In the genomic region with DNA sequence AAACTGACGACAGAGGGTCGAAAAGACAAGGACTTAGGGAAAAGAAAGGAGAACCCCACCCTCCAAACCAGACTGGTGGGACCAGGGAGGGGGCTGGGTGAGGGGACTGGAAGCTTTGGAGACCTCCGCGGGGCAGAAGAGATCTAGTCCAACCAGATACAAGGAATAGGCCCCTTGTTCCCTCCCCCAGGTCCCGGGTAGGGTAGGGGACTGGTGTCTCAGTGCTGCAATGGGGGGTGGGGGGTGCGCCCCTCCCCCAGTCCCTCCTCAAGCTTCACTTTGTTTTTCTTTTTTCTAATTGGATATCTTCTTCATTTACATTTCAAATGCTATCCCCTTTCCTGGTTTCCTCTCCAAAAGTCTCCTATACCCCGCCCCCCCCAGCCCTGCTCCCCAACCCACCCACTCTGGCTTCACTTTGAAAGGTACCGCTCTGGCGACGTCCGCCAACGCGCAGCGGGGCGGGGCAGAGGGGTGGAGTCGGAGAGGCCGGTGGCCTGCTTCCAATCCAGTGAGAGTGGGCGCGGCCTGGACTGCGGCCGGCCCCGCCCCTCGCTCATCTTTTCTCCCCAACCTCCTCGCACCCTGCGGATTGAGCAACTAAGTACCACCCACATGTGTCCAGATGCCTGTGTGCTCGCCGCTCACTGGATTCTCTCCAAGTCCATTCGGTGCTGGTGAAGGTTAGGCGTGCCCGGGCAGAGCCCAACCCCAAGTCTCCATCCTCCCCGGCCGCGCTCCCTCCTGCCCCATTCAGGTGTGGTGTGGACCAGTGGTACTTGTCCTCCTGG, we compare ENCODE assay signal across 8 mouse cellular contexts. TPM values are rescaled to one million over a fixed set of nuclear protein-coding genes. Genes with fewer than 3 reads are reported as not detected.
A peak's percentile ranks its signal among the peaks of the same experiment; 100 is the strongest.
DNase-seq lines count a peak whose midpoint lies in the region; ATAC-seq and TF ChIP-seq lines count a peak whose summit lies in the region.

No protein-coding gene starts in this region.

- peaks cover 25% of the 10 kb centered on the region for H3K27me3 ChIP-seq in Patski
- H3K27me3 ChIP-seq in hindbrain, embryonic 10.5 days (ENCODE audit: insufficient read depth, poor library complexity, severe bottlenecking), result peaks cover 16% of the 10 kb centered on the region

- DNase-seq in Patski (ENCODE audit: low read depth, low spot score), result no peak
- DNase-seq in cerebellum, postnatal 10 days, result peak; percentile 83 to 90
- DNase-seq in frontal cortex, adult 2 months (ENCODE audit: extremely low spot score in 1 of 2, low spot score in 1 of 2), result peak; percentile 27 to 65
- peak; percentile 81 for DNase-seq in hindbrain, embryonic 10.5 days (ENCODE audit: low spot score)
- DNase-seq in layer of hippocampus, postnatal 14 days (ENCODE audit: low spot score in 2 of 2), result peak; percentile 31 to 53
- peak; percentile 83 for DNase-seq in lung, postnatal 10 days
- DNase-seq in ovary, postnatal 14 days (ENCODE audit: low spot score), result peak; percentile 62
- peak; percentile 86 for DNase-seq in thymus, postnatal 14 days

- no peak for TF ChIP-seq CTCF in Patski (IDR thresholded peaks at IDR 0.05)

- WGBS in hindbrain, embryonic 10.5 days, result 18% methylated on average over 33 of the region's 33 CpGs

- H3K9me3 ChIP-seq in hindbrain, embryonic 10.5 days, result no peaks in the 10 kb centered on the region

- H3K4me3 ChIP-seq in hindbrain, embryonic 10.5 days, result peak overlapping the region; percentile 51

- H3K27ac ChIP-seq in hindbrain, embryonic 10.5 days, result peak overlapping the region; percentile 64; the same call in 1 of the 2 replicates

- in situ Hi-C loops in Patski (cut with MboI; ENCODE audit: low pct_unique_long_range_greater_than_20kb), result no loop called here

- POLR2A ChIA-PET in Patski (lab: Charles Lee), result interaction anchor here (0.7 kb wide), 1 partner anchor 38 kb away, joined by 4 read pairs; no protein-coding TSS in a partner anchor

- CTCF ChIA-PET in Patski (lab: Charles Lee), result no interaction called here

- no peaks in the 10 kb centered on the region for H3K4me1 ChIP-seq in hindbrain, embryonic 10.5 days (replicated peaks)

- H3K36me3 ChIP-seq in hindbrain, embryonic 10.5 days, result no peaks in the 10 kb centered on the region

- peak; percentile 96 for ATAC-seq in Patski

RNA-seq across cellular contexts. Expression of a gene that starts 8.6 kb away (rescaled TPM):
- 0.12 TPM for polyA plus RNA-seq in Patski (2021)
- 1.3 and 2.2 TPM in 2 replicates for polyA plus RNA-seq in frontal cortex, adult 2 months (2012; rRNA removed)
- polyA plus RNA-seq in hindbrain, embryonic 10.5 days (2016; fragmentation: Nextera tagmentation; extraction: Ambion mirVana), result 1.2 and 2.4 TPM in 2 replicates
- 1 to 10 TPM; 2.7 to 2.9 TPM for total RNA-seq in layer of hippocampus, postnatal 14 days (2021)

RNA-seq across cellular contexts. Expression of a gene that starts 37.8 kb away (rescaled TPM):
- polyA plus RNA-seq in Patski (2021), result 7.8 TPM
- 5.0 and 5.7 TPM in 2 replicates for polyA plus RNA-seq in frontal cortex, adult 2 months (2012; rRNA removed)
- polyA plus RNA-seq in hindbrain, embryonic 10.5 days (2016; fragmentation: Nextera tagmentation; extraction: Ambion mirVana), result 12.1 and 19.1 TPM in 2 replicates
- total RNA-seq in layer of hippocampus, postnatal 14 days (2021), result 1 to 10 TPM; 7.7 to 8.7 TPM

RNA-seq across cellular contexts. Expression of a gene that starts 55.0 kb away (rescaled TPM):
- polyA plus RNA-seq in Patski (2021), result not detected
- 5.0 and 5.6 TPM in 2 replicates for polyA plus RNA-seq in frontal cortex, adult 2 months (2012; rRNA removed)
- polyA plus RNA-seq in hindbrain, embryonic 10.5 days (2016; fragmentation: Nextera tagmentation; extraction: Ambion mirVana), result not detected in 2 replicates
- 1 to 10 TPM in 1 of 2 experiments, under 1 TPM in 1; 0.58 to 1.6 TPM for total RNA-seq in layer of hippocampus, postnatal 14 days (2021)
